Mouse (Mus musculus): ENCODE results near the gene Rasgrp3.

- TF ChIP-seq MAX (IDR thresholded peaks at IDR 0.05; ENCODE audit: low read depth) (no peak), POLR2A (IDR thresholded peaks at IDR 0.05; ENCODE audit: insufficient read length, low read depth) (no peak), USF1 (IDR thresholded peaks at IDR 0.05; ENCODE audit: low read depth) (no peak)
Observed at GRCm38 (mm10) chr17:75475985-75476384, 40.3 kb downstream of the Rasgrp3 start.
